Mouse (Mus musculus): ENCODE results near the gene Eef2.
"Not testable (repeated sequence)": the region's sequence is repeated elsewhere in the genome, so short reads cannot be mapped to it uniquely, and the experiment has no call there.

DNA sequence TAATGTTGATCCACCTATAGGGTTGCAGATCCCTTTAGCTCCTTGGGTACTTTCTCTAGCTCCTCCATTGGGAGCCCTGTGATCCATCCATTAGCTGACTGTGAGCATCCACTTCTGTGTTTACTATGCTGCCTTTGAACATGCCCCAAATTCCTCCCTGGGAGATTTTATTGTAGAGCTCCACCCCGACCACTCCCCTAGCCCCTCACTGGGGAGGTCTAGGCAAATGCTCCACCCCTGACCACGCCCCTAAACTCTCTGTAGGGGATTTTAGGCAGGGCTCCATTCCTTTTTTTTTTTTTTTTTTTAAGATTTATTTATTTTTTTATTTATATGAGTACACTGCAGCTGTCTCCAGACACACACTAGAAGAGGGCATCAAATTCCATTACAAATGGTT, 47.3 kb downstream of the Eef2 start:
- TF ChIP-seq CTCF (IDR thresholded peaks at IDR 0.05; ENCODE audit: borderline replicate concordance, extremely low read depth, insufficient read depth, insufficient read length); POLR2A (IDR thresholded peaks at IDR 0.05; ENCODE audit: borderline replicate concordance, extremely low read depth, insufficient read depth, insufficient read length, poor library complexity, severe bottlenecking): not testable (repeated sequence)

Measured in brain, embryonic 14.5 days (tissue).